Mouse (Mus musculus) hindbrain, embryonic 14.5 days (tissue): ENCODE results near the gene Vps13c. TPM values are rescaled to one million over a fixed set of nuclear protein-coding genes. Genes with fewer than 3 reads are reported as not detected.

Source experiments
- ATAC-seq: fragments of 200-750 bp; cut with Nextera tagmentation; 2 replicates; pipeline ENCODE4 v1.8.0; 2017; ENCODE audit warnings: moderate number of reproducible peaks, mild to moderate bottlenecking, moderate TSS enrichment, moderate library complexity; ENCODE audit not compliant: low FRiP score
- DNase-seq: peaks from one replicate; pipeline ENCODE4 v3.0.0-alpha.2; 2015; ENCODE audit warnings: low spot score
- H3K27ac ChIP-seq: fragments of 300-500 bp; sonication (generic); 2 replicates; pipeline ENCODE4 v1.5.1; 2014; ENCODE audit warnings: mild to moderate bottlenecking, moderate library complexity
- H3K27me3 ChIP-seq: fragments of 300-500 bp; sonication (generic); 2 replicates; pipeline ENCODE4 v1.6.1; 2014; ENCODE audit warnings: mild to moderate bottlenecking, low read length, mixed read lengths; ENCODE audit not compliant: control insufficient read depth, insufficient read depth
- H3K36me3 ChIP-seq: fragments of 300-500 bp; sonication (generic); replicated peaks from 2 replicates; pipeline ENCODE4 v1.6.1; 2014; ENCODE audit not compliant: control insufficient read depth, insufficient read depth
- H3K4me1 ChIP-seq: fragments of 300-500 bp; sonication (generic); replicated peaks from 2 replicates; pipeline ENCODE4 v1.6.1; 2014; ENCODE audit warnings: antibody characterized with exemption, low read length, mixed read lengths; ENCODE audit not compliant: control insufficient read depth, insufficient read depth
- H3K4me2 ChIP-seq: fragments of 300-500 bp; sonication (generic); replicated peaks from 2 replicates; pipeline ENCODE4 v1.6.1; 2014; ENCODE audit warnings: mild to moderate bottlenecking, moderate library complexity
- H3K4me3 ChIP-seq: fragments of 300-500 bp; sonication (generic); replicated peaks from 2 replicates; pipeline ENCODE4 v1.5.1; 2014; ENCODE audit warnings: mild to moderate bottlenecking, low read length
- H3K9ac ChIP-seq: fragments of 300-500 bp; sonication (generic); 2 replicates; pipeline ENCODE4 v1.6.1; 2014
- H3K9me3 ChIP-seq: fragments of 300-500 bp; sonication (generic); 2 replicates; pipeline ENCODE4 v1.6.1; 2016; ENCODE audit warnings: low read length; ENCODE audit not compliant: control insufficient read depth
- WGBS: fragments of 180-500 bp; shearing (Covaris S2); extraction: QIAGEN DNeasy Blood & Tissue Kit; methylation state at CpG from one replicate; pipeline ENCODE4 v1.1.7; 2014; 5-methylcytosine and 5-hydroxymethylcytosine counted together
- polyA plus RNA-seq: library from polyadenylated mRNA; unstranded; fragments of >200 nt; fragmentation: Nextera tagmentation; extraction: Ambion mirVana; gene quantifications from 2 replicates; pipeline ENCODE4 v1.2.1, GENCODE M21; 2014

Vps13c gene
- polyA plus RNA-seq, 1 experiment from 2014 or later = 15.0 TPM

DNA sequence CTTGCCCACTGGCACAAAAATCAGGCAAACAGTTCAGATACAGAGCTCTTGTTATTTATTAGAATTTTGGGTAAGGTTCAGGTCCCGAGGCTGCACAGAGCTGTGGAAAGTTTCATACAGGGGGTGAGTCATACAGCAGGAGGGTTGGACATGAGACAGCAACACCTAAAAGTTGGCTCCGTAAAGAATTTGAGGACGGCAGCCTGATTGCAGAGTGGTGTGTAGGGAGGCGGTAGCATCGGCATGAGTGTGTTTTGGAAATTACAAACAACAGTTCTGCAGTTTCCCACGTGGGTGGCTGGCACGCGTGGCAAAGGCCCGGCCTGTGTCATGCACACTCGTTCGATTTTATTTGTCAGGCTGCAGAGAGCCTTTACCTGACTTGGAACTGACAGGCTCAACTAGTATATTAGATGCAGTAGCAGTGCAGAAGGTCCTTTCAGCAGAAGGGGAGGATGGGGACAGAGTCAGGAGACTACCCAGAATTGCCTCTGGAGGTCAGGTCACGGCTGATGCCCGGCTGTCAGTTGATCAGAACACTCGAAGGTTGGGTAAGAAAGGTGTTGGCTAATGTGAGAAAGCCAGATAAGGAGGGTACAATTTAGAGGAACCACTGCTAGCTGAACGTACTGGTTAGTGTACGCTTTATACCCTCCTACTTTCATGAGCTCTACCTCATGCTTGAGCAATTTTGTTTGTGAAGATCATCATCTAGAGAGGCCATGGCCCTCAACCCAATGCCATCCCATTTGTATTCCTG, 29.7 kb downstream of the Vps13c start:
- no peak overlapping the region for H3K4me2 ChIP-seq
- H3K4me1 ChIP-seq = no peaks in the 10 kb centered on the region
- H3K9ac ChIP-seq = no peak overlapping the region
- peaks cover 8% of the 10 kb centered on the region; the same call in 1 of the 2 replicates for H3K36me3 ChIP-seq
- no peak overlapping the region for H3K27ac ChIP-seq
- 89% methylated on average over 16 of the region's 16 CpGs for WGBS
- H3K27me3 ChIP-seq = no peaks in the 10 kb centered on the region
- H3K9me3 ChIP-seq = no peaks in the 10 kb centered on the region
- H3K4me3 ChIP-seq = no peak overlapping the region
- DNase-seq = no peak
- ATAC-seq = no peak

DNA sequence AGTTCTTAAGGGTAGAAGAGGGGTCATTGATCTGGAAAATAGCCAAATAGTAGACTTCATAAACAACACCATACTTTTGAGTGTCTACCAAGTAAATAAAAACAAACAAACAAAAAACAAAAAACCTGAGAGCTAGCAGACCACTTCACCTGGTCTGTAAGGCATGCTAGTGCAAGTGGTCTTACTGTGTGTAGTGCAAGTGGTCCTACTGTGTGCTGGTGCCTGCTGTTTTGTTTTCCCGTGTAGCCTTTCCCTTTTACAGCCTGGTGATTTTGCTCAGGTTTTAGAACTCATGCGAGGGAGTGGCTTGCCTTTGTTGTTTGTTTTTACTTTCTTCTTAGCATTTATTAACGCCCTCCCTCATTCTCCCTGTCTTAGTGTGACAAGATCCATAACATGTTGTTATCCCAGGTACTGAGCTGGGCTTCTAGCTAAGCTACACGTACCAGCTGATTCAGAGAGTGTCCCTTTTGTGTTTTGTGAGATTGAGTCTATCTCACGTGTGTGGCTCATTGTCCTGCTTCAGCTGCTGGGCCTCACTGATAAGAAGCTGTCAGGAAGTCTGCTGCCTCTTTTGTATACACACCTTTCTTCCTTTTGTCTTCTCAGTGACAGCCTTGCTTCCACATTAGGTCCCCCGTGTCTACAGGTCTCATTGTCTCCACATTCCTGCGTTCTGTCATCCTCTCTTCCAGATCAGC, 34.5 kb downstream of the Vps13c start:
- Histone ChIP-seq H3K9ac (no peak overlapping the region), H3K4me3 (no peak overlapping the region), H3K9me3 (no peaks in the 10 kb centered on the region), H3K4me2 (no peak overlapping the region), H3K4me1 (no peaks in the 10 kb centered on the region), H3K27ac (no peak overlapping the region), H3K27me3 (no peaks in the 10 kb centered on the region), H3K36me3 (peaks cover 8% of the 10 kb centered on the region; the same call in 1 of the 2 replicates)
- no peak for ATAC-seq
- no peak for DNase-seq
- 74% methylated on average over 7 of the region's 7 CpGs for WGBS

DNA sequence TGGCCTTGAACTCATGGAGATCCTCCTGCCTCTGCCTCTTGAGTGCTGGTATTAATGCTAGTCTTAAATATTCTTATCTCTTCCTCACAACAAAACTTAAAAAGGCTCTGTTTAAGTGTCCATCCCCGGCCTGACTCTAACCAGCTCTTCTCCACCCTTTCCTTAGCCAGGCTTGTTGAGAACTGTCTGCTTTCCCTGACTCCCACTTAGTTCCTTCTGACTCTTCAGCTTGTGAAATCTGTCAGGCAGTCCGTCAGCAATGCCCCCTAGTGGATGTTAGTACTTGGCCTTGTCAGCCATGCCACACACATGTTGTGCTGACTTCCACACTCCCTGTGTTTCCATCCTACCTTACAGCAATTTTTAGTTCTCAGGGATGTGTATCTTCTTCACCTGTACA, 35.1 kb downstream of the Vps13c start:
- Histone ChIP-seq H3K36me3 (peaks cover 8% of the 10 kb centered on the region; the same call in 1 of the 2 replicates), H3K9me3 (no peaks in the 10 kb centered on the region), H3K4me2 (no peak overlapping the region), H3K27ac (no peak overlapping the region), H3K27me3 (no peaks in the 10 kb centered on the region), H3K9ac (no peak overlapping the region), H3K4me1 (no peaks in the 10 kb centered on the region), H3K4me3 (no peak overlapping the region)
- no peak for DNase-seq
- ATAC-seq = no peak
- WGBS = 67% methylated on average over 2 of the region's 2 CpGs

DNA sequence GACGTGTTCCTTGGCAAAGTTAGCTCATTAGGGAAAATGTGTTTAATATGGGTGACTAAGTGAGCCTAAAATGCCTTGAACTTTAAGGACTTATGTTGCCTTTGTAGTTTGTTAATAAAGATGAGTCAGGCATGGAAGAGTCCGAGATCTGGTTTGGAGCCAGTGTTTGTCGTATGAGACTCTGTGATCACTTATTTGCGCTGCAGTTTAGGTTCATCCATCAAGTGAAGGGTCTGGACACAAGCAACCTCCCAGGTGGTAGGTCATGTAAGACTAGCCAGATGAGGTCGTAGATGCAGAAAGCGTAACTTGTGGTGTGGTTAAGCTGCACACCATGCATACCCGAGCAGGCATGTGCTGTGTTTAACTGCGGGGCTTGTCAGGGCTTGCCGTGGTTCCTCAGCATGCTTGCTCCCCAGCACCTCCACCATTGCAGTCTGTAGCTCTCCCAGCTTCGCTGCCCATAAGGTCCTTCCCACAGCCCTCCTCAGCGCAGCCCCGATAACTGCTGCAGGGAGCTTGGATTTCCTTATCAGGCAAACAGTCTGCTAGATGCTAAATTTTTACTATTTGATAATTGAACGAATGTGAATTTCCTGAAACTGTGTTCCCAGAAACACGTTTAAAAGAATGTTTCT, 37.0 kb downstream of the Vps13c start:
- ATAC-seq = no peak

DNA sequence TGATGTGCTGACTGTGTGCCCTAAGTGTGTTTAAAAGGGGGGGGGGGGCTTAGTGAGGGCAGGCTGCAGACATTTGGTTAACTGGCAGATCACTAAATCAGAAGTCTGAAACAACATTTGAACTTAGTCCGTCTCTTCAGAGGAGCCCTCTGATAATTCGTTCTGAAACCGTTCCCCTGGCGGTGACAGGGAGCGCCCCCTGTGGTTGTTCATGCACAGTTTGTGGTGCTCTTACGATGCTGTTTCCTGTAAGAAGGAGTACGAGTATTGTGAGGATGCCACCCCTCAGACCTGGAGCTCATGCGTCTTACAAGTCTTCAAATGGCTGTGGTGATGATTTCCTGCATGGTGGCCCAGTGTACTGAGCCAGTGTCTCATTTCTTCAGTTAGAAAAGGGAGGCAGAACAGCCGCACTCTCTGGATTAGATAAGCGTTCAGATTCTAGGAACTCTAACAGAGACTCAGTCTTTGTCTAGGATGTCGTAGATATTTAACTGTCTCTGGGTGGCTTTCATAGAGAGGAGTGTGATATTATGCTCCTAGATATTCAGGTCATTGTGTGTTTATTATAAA, 38.1 kb downstream of the Vps13c start:
- no peaks in the 10 kb centered on the region for H3K9me3 ChIP-seq
- no peak overlapping the region for H3K4me2 ChIP-seq
- H3K4me1 ChIP-seq = no peaks in the 10 kb centered on the region
- DNase-seq (no peak), ATAC-seq (no peak)
- no peak overlapping the region for H3K27ac ChIP-seq
- no peaks in the 10 kb centered on the region for H3K27me3 ChIP-seq
- H3K36me3 ChIP-seq = 0 out of 2 replicates have a peak, but pooled peaks cover 3% of the 10 kb centered on the region
- no peak overlapping the region for H3K9ac ChIP-seq
- H3K4me3 ChIP-seq = no peak overlapping the region
- 92% methylated on average over 11 of the region's 11 CpGs for WGBS

More for the DNA sequence above, 37.0 kb downstream of the Vps13c start:
- no peak overlapping the region for H3K4me2 ChIP-seq
- H3K27me3 ChIP-seq = no peaks in the 10 kb centered on the region
- H3K36me3 ChIP-seq = peaks cover 10% of the 10 kb centered on the region; the same call in 1 of the 2 replicates
- WGBS = 88% methylated on average over 14 of the region's 14 CpGs
- H3K9me3 ChIP-seq = no peaks in the 10 kb centered on the region
- H3K9ac ChIP-seq = no peak overlapping the region
- H3K4me1 ChIP-seq = no peaks in the 10 kb centered on the region
- H3K4me3 ChIP-seq = no peak overlapping the region
- no peak for DNase-seq
- no peak overlapping the region for H3K27ac ChIP-seq

DNA sequence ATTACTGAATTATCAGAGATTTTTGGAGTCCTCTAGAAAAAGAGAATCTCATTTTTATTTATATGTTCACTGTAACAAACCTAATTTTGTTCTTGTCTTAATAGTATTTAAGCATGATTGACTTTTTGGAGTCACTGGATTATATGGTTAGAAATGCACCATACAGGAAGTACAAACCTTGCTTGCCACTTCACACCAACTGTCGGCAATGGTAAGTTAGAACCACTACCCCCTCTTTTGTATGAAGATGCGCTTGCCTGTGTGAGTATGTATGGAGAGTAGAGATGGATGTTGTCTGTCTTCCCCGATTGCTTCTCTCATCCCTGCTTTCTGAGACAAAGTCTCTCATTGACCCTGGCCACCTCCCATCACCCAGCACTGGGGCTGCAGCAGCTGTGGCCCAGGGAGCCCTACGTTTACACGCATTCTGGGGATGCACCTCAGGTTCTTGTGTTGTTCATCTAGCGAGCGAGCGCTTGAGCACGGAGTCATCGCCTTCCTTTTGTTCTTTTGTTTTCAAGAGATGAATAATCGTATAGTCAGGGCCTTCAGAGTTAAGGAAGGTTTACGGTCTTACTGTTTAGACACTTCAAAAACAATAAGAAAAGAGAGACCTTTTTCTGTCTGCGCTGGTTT, 43.3 kb downstream of the Vps13c start:
- no peak overlapping the region for H3K27ac ChIP-seq
- no peaks in the 10 kb centered on the region for H3K4me1 ChIP-seq
- no peaks in the 10 kb centered on the region for H3K9me3 ChIP-seq
- no peaks in the 10 kb centered on the region for H3K27me3 ChIP-seq
- no peak for DNase-seq
- H3K4me3 ChIP-seq = no peak overlapping the region
- peaks cover 24% of the 10 kb centered on the region for H3K36me3 ChIP-seq
- 57% methylated on average over 13 of the region's 13 CpGs for WGBS
- H3K4me2 ChIP-seq = no peak overlapping the region
- ATAC-seq = no peak
- H3K9ac ChIP-seq = no peak overlapping the region

DNA sequence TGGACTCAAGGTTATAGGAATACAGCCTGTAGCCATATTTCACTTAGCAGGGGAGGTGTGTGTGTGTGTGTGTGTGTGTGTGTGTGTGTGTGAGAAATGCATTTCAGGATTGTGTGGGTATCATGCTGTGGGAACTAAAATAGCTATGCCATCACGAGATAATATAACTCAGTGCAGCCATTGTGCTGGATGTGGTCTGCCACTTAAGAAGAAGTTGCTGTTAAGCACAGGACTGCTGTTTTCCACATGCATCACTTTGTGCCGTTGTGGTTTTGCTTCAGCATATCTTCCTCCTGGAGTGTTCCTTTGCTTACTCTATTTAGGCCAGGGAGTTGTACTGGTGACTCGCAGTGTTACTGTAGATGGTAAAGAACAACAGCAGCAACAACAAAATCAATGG, 43.9 kb downstream of the Vps13c start:
- no peak for DNase-seq
- no peaks in the 10 kb centered on the region for H3K9me3 ChIP-seq
- no peak overlapping the region for H3K4me3 ChIP-seq
- H3K27ac ChIP-seq = no peak overlapping the region
- H3K4me2 ChIP-seq = no peak overlapping the region
- H3K4me1 ChIP-seq = no peaks in the 10 kb centered on the region
- no peak for ATAC-seq
- H3K36me3 ChIP-seq = peaks cover 24% of the 10 kb centered on the region
- no peak overlapping the region for H3K9ac ChIP-seq
- H3K27me3 ChIP-seq = no peaks in the 10 kb centered on the region
- 91% methylated on average over 3 of the region's 3 CpGs for WGBS

DNA sequence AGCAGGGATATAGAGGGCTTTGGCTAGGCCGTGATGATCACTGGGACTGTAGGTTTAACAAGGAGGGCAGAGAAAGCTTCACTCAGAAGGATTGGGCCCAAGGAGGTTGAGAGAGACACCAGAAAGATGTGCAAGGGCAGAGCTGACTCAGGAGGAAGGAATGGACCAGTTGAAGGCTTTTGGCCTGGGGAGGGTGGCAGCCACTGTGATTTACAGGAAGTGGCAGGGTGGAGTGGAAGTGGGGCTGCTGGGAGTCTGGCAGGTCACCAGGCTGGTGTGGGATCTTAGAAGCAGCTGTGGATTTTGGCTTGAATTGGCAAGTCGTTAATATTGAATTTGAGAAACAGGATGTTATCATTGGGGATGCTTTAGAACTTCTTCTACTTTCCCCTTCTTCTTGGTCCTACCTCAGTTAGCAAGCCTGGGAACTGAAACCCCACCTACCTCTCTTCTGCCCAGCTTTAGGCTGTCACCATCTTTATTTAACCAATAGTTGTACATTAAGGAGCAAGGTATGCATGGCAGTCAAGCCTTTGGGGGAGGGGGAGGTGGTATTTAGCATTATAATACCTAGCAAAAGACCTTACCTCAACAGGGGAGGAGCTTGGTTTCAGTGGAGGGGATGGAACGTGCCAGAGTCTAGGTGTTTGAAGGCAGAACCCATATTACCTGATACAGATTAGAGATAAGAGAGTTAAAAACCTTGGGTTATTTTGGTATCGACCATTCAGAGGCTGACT, 47.0 kb downstream of the Vps13c start:
- 91% methylated on average over 4 of the region's 4 CpGs for WGBS

More for the DNA sequence above, 47.0 kb downstream of the Vps13c start:
- no peaks in the 10 kb centered on the region for H3K27me3 ChIP-seq
- no peaks in the 10 kb centered on the region for H3K4me1 ChIP-seq
- DNase-seq = no peak
- no peak overlapping the region for H3K9ac ChIP-seq
- H3K27ac ChIP-seq = no peak overlapping the region
- no peak overlapping the region for H3K4me3 ChIP-seq
- no peak for ATAC-seq
- no peaks in the 10 kb centered on the region for H3K9me3 ChIP-seq
- H3K36me3 ChIP-seq = peaks cover 36% of the 10 kb centered on the region
- no peak overlapping the region for H3K4me2 ChIP-seq
